8 mouse cellular contexts compared by ENCODE assay signal in the genomic region with DNA sequence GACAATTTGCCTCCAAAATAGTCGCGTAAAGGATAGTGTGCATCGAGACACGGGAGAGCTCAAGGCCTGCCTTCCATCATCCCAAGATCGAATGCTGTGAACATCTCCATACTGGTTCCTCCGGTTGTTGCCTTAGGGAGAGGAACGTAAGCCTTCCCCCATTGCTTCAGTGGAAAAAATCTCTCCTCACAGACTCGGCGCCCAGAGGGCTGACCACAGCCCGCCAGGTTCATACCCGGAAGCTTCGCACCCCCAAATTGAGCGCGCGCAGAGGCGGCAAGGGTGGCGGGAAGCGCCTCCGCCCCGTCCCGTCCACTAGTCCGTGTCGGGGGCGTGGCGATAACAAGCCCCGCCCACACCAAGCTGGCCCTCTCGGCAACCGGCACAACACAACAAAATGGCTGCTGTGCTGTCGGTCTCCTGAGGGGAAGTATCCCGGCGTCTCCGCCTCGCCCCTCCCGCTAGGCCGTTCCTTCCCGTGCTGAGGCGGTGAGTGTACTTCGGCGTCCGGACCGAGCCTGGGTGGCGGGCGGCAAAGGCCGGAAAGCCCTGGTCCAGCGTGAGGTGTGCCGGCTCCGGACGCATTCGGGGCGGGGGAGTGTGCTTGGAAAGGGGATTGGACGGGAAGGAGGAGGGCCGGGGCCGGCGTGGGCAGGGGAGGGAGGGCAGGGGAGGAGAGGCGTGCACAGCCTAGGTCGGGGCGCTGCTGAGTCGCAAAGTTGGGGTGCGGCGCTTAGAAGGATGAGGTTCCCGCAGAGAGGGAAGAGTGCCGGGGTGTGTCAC. TPM values are rescaled to one million over a fixed set of nuclear protein-coding genes. Genes with fewer than 3 reads are reported as not detected.
A peak's percentile ranks its signal among the peaks of the same experiment; 100 is the strongest.
DNase-seq lines count a peak whose midpoint lies in the region; ATAC-seq and TF ChIP-seq lines count a peak whose summit lies in the region.

A gene (plus strand): TSS at position 352 of the 783 bp plus-strand sequence.

- peak within 1 kb of the TSS; percentile 94 for H3K27ac ChIP-seq in cortical plate, adult 2 months (ENCODE audit: insufficient read depth, low read length)

- peak; percentile 98 for DNase-seq in gastrocnemius, postnatal 10 days
- peak; percentile 89 to 96 for DNase-seq in left cerebral cortex, postnatal 10 days (ENCODE audit: extremely low spot score in 1 of 2, low spot score in 2 of 2)
- peak; percentile 95 for DNase-seq in right cerebral cortex, postnatal 25 days
- DNase-seq in urinary bladder, postnatal 4 days (ENCODE audit: low spot score in 2 of 2) = peak; percentile 93 to 96

- peak within 1 kb of the TSS; percentile 86 for H3K4me3 ChIP-seq in cortical plate, adult 2 months (ENCODE audit: insufficient read depth, low read length)

- intact Hi-C loops in left cerebral cortex, postnatal 10 days (cut with DNase I) = loop anchor here (2.0 to 5.0 kb wide), 2 partner anchors 239 to 282 kb away; a partner anchor contains a TSS

- peak; percentile 61; the same call in 1 of the 2 replicates for TF ChIP-seq POLR2A in cortical plate, adult 2 months (IDR thresholded peaks at IDR 0.05; ENCODE audit: extremely low read depth, insufficient read depth, low read length)

- no peaks in the 10 kb centered on the region for H3K4me1 ChIP-seq in cortical plate, adult 2 months (ENCODE audit: control insufficient read depth, insufficient read depth, low read length)

- peak; percentile 67 for ATAC-seq in activated CD4-positive, CD25-positive, alpha-beta regulatory T cell, adult 4 months
- ATAC-seq in inflammation-experienced regulatory T-cells, adult 6 months = peak; percentile 81
- ATAC-seq in megakaryocyte-erythroid progenitor cell, adult 5-6 weeks (replicated peaks; ENCODE audit: low FRiP score, low TSS enrichment, poor library complexity, severe bottlenecking) = peak; percentile 94

- TF ChIP-seq CTCF in cortical plate, adult 2 months (IDR thresholded peaks at IDR 0.05; ENCODE audit: extremely low read depth, insufficient read depth, low read length) = no peak

RNA-seq across cellular contexts. Expression of the gene that starts here (rescaled TPM):
- polyA plus RNA-seq in activated CD4-positive, CD25-positive, alpha-beta regulatory T cell, adult 4 months (2017; shearing (Covaris generic)) = 100 to 1,000 TPM; 139 to 153 TPM
- polyA plus RNA-seq in cortical plate, adult 2 months (2012; rRNA removed) = 14.9 and 15.6 TPM in 2 replicates
- total RNA-seq in gastrocnemius, postnatal 10 days (2021) = 1 to 10 TPM; 7.7 to 9.8 TPM
- 100 to 1,000 TPM; 157 to 202 (median 161) TPM for polyA plus RNA-seq in inflammation-experienced regulatory T-cells, adult 6 months (2017; shearing (Covaris generic))
- total RNA-seq in left cerebral cortex, postnatal 10 days (2021) = 10 to 100 TPM in 1 of 2 experiments, 1 to 10 TPM in 1; 9.4 to 12.6 TPM
- total RNA-seq in megakaryocyte-erythroid progenitor cell, adult 5-6 weeks (2014; fragmentation: Nextera tagmentation) = 61.4 and 85.8 TPM in 2 replicates
- total RNA-seq in megakaryocyte-erythroid progenitor cell, adult 5-6 weeks (2017) = 69.3 and 108 TPM in 2 replicates

Comparison
In these comparisons a context has a peak if more than half of its experiments do, and no peak if none do; other contexts are left out.
1. Peak in every context shown above with its lines: DNase-seq, ATAC-seq, H3K4me3 ChIP-seq and H3K27ac ChIP-seq.
2. RNA of the gene that starts here (total RNA-seq): 61.4 to 108 TPM in megakaryocyte-erythroid progenitor cell, adult 5-6 weeks; 9.4 to 12.6 TPM in left cerebral cortex, postnatal 10 days and 7.7 to 9.8 TPM in gastrocnemius, postnatal 10 days; every median in the first group is over 4 times any median in the second.